Mouse (Mus musculus) ovary, postnatal 36 days (tissue): Measurements from ENCODE around the gene Mrc2.

Experiments used
- DNase-seq: peaks from one replicate; pipeline ENCODE4 v3.0.0; 2022; ENCODE audit warnings: low spot score, mixed read lengths

The Mrc2 gene

DNA sequence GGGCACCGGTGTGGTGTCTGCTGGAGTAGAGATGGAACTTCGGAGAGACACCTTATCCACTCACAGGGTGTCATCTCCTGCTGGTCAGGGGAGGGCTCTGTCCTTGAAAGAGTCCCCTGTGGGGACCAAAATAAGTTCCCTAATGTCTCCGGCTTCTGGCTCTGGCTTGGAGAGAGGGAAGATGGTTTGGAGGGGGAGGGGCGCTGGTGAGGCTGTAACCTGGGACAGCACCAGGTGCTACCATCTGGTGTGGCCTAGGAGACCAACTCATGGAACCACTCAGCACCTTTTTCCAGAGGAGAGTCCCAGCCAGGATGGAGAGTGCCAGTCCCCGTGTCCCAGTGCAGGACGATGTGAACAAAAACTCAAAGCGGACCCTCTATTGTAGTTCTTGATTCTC is 58.2 kb downstream of the Mrc2 start:
- DNase-seq, result no peak

DNA sequence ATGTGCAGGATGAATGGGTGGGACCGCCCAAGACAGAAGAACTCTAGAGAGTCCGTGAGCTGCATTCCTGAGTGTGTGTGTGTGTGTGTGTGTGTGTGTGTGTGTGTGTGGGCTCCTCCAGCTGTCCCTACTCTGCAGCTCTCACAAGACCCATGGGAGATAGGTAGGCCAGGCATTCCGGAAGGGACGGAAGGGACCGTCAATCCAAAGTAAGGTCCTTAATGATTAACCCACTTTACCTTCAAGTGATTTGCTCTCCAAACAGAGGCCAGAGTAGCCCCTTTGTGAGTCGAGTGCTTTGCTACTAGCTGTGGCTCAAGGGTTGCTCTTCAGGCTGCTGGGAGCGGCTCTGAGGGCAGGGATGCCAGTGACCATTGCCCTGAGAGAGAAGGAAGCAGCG is 59.7 kb downstream of the Mrc2 start:
- no peak for DNase-seq

DNA sequence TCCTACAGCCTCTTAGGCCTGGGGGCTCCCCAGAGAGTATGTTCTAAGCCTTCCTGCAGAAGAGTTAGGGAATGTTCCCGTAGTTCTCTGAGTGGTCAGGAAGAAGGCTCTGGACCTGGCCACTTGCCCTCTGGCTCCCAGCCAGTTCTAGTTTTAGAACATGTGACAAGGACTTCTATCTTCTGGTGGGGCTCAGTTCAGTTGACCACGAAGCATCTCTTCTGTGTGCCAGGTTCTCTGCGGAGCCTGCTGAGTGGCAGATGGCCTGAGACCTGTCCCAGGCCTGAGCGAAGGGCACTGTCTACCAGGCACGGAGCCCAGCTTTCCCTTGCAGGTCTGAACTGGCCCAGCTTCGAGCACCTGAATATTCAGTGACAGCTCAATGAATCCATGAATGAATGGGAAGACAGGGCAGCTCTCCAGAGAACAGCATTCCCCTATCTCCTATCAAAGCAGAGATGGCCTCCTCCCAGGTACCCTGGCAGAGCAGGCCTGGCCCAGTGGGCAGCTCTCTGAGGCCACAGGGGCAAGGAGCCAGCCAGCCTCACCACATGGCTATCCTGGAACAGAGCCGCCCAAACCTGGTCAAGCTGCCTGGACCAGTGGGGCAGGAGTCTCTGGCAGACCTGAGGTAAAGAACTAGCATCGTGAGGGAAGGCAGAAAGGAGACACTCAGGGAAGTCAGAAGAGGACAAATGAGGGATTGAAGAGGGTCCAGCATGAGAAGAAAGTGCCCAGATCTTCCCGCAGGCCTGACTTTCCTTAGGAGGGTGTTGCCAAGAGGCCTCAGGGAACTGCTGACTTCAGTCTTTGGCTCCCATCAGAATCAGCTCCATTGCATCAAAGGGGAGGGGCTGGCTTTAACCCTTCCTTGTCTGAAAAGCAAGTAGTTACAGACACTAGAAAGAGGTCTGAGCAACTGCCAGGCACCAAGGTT is 60.8 kb downstream of the Mrc2 start:
- peak; percentile 70 for DNase-seq

DNA sequence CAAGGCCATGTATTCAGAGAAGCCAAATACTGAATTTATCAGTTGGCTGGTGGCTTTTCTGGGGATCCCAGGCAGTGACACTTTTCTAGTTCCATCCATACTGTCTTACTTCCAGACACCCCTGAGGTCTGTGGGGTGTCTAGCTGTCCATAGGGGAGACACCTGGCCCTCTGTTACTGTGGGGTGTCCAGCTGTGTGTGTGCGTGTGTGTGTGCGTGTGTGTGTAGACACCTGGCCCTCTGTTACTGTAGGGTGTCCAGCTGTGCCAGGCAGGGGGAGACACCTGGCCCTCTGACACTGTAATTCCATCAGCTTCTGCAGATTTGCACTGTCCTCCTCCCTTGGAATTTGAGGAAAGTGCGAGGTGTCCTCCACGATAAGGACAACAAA is 61.4 kb downstream of the Mrc2 start:
- DNase-seq, result no peak

DNA sequence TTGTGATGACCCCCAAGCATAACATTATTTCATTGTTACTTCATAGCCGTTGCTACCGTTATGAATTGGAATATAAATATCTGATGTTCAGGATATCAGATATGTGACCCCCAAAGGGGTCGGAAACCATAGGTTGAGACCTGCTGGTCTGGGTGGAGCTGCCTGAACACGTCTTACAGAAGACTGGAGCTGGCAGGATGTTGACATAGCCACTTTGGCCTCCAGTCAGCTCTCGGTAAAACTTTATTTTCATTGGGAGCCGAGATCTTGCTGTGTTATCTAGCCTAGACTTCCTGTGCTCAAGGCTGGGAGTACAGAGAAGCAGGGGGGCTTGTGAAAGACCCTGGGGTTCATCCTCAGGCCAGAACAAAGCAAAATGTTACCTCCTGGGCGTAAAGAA is 63.9 kb downstream of the Mrc2 start:
- no peak for DNase-seq

DNA sequence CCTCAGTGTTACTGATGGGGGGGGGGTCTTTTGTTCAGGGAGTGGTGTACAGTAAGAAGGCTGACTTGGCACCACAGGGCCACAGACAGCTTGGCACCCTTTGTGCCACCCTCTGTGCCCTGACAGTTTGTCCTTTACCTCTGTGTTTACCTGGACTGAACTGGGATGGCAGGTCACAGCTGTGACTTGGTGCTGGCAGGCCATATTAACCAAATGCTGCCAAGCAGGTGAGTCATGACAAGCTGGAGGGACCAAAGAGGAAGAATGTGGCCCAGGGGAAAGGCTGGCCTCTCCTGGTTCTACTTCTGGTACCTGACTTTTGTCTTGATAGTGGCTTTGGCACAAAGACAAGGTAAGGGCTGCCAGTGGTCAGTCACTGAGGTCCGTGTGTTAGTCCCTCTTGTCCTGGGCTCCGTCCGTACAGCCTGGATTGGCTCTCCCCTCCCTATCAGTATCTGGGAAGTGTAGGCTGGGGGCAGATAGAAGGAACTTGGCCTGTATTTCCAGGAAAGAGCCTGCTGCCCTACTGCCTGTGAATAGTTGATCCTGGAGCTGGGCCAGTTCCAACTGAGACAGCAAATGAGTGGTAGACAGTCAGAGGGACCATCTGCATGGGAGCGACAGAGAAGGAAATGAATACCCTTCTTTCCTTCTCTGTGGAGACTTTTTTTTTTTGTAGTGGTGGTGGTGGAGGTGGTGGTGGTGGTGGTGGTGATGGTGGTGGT is 69.8 kb downstream of the Mrc2 start:
- no peak for DNase-seq

DNA sequence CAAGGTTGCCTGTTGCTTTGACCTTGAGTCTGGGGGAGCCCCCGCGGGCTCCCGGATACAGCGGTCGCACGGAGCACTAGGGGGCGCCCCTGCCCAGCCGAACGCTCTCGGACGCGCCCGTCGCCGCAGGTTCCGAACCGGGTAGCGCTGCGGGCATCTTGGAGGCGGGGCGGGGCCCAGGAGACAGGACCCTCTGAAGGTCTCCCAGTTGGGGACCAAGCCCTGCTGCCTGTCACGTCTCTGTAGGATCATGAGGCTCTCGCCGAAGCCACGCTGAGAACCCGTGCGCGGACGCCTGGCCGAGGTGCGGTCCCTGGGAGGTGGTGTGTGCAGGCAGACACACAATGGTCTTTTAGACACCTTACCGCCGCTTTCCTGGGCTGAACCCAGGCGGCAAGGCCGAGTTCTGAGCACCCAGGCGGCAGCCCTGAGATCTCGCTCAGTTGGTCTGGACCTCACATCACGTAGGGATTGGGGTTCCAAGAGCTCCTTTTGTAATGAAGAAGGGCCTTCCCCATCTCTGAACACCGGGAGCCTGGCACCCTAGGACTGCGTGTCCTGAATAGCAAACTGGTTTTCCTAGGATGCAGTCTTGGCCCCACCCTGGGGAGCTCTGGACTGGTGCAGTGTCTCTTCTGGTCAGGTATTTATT is 70.6 kb downstream of the Mrc2 start:
- DNase-seq, result peak; percentile 90

DNA sequence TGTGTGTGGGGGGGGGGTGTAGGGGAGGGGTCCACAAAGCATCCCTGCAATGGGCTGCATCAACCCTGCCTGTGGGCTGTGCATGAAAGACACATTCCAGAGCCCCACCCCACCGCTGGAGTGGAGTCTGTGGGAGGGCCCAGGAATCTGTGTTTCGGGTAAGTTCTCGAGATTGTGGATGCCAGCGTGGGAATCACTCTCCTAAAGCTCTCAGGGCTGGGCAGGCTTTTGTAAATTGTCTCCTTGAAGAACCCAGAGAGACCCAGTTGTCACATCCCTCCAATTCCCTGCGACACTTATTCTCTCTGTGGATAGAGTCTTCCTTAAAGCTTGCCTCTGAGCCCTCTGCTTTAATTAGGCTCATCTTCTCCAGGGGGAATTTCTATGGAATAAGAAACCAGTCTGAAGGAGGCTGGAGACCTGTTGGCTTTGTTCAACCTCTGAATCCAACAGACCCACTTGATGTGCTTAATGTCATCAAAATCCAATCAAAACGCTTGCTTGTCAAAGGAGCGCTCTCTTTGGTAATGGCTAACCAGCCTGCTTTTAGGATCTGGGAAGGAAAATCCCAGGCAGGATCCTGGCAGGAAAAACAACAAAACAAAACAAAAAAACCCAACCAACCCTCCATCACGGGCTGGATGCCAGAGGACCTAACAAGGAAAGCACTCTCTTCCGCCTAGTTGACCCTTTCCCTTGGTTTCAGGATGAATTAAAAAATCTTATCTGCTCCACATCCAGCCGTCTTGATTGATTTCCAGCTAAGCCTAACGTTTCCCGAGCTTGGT is 71.3 kb downstream of the Mrc2 start:
- peak; percentile 30 for DNase-seq

DNA sequence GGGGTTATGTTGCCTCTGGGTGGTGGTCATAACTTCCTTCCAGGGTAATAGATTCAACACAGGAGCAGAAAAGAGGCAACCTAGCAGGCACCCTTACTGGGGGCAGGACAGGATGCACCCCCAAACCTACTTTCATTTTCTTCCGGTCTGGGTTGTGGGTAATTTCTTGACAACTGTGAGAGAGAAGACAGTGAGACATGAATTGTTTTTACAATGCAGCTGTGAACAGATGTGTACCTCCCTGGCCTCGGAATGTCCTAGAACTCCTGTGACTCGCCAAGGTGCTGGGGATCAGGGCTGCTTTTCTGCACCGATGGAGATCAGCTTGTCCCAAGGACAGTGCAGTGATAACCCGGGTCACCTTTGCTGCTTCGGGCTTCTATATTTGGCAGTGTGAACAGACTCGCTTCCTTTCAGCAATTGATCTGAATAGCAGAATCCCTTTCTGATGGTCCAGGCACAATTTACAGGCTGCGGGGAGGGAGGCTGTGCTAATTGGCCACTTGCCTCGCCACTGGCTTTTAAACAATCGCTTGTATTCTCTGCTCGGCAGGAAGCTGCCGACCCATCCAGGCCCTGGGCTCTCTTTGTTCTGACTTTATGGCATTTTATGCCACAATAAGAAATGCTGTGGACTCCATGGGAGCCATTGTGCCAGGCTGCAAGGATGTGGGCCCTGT is 72.1 kb downstream of the Mrc2 start:
- peak; percentile 34 for DNase-seq

DNA sequence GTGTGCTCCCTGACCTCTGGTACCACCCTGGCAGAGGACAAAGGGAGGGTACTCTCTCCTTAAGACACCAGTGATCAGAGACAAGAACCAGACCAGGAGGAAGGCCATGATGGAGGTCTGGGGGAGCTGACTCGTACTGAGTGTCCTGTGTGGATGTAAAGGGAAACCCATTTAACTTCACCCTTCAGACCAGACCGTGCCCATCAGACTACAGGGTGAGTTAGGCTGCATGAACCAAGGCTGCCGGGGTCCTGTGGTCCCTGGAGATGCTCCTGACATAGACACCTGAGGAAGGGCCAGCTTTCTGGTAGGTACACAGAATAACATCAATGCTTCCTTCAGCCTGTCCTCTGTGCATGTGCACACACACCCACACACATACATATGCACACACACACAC is 73.2 kb downstream of the Mrc2 start:
- no peak for DNase-seq

DNA sequence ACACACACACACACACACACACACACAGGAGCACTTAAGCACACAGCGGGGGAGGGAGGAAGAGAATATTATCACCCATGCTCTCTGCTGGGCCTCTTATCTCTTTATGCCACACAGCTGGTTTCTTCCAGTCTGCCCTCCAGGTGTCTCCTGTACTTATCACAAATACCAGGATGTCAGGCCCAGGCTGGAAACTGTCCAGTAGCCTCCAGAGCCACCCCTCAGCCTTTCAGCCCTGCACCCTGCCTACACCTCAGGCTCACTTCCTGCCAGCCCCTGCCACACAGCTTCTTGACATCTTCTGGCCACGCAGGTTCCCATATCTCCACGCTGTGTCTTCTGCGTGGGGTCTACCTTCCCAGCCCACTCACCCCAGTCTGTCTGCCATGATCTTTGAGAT is 73.6 kb downstream of the Mrc2 start:
- DNase-seq, result no peak

DNA sequence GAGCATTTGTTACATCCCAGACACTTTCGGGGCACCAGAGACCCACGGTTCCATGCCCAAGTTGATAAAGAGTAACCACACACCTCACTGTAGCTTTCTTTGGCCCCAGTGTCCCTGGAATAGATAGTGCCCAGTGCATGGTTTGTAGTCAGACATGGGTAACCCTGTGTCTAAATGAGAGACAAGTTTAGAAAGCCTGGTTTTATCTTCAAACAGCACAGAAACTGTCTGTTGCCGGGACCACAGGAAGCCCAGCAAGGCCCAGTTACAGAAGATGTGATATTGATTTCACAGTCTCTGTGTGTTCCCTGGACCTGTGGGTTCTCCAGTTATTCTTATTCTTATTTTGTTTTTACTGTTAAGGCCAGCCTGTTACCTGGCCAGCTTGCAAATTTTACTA is 74.7 kb downstream of the Mrc2 start:
- no peak for DNase-seq

DNA sequence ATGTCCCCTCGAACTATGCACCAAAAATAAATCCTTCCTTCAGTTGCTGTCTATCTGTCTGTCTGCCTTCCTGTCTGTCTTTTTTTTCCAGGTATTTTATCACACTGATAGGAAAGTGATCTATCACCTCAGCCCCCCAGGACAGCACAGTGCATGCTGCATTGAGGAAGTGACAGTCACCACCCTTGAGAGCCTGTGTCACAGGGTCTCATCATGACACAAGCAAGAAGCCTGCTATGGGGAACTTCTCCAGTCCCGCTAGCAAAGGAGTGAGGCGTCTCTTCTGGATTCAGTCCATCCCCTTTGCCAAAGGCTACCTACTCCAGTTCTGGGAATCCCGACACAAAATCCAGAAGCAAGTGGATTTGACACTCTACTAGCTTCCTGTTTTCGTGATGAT is 76.4 kb downstream of the Mrc2 start:
- no peak for DNase-seq

DNA sequence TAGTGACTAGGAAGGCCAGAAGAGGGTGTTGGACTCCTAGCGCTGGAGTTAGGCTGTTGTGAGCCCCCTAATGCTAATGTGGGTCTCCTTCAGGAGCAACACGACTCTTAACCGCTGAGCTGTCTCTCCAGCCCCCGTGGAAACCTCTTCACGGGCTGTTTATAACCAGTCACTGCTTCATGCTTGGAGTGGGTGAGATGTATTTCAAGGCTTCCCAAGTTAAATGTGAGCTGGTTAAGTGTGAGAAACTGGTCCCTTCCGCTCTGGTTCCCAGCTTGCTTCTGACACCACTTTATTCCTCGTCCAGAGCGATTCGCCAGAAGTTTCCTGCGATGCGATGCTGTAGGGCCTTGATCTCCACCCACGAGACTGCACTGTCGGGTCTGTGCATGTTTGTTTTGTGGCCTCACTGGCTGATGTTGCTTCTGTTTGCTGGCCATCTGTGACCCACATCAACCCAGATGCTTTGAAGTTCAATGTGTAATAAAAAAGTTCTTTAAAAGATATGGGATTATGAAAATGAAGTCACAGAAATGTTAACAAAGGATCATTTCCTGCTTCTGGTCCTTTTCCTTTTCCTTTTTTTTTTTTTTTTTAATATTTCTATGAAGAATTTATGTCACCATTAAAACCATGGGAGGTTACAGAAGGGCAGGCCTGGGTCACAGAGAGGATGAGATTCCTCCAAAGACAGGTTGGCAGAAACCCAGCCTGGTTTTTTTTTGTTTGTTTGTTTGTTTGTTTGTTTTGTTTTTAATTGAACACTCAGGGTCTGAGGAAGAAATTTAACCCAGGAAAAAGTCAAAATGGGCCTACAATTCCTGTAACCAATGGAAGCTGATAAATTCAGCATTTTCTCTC is 77.3 kb downstream of the Mrc2 start:
- no peak for DNase-seq

DNA sequence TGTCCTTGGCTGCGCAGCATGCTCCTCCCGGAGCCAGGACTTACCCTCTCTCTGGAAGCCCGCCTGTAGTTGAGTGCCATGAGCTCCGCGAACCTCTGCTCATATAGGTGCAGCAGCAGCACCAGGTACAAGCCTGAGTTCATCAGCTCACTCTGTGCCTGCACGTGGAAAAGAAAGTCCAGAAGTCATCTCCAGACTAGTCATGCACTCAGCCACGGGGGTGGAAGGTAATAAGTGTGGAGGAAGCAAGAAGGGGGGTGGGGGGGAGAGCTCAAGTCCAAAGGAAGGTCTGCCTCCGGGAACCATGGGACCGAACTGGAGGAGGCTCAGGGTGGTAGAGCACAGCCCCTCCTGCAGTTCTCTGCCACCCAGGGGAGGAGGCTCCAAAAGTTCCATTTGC is 79.4 kb downstream of the Mrc2 start:
- DNase-seq, result no peak

DNA sequence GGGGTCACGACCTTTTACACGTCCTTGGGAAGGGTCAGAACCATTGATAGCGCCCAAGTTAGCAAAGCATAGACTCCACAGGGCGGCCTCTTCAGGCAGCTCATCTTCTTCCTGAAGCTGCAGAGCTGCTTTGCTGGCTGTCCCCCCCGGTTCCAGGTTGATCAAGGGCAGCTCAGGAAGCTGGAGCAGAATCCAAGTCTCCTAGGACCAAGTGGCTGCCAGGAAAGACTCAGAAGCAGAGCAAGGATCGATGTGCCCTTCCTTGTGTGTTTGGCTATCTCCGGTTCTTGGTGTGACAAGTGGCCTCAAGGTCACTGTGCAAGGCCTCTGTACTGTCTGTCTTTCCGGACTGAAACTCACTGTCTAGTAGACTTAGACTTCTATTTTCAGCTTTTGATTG is 81.4 kb downstream of the Mrc2 start:
- no peak for DNase-seq

DNA sequence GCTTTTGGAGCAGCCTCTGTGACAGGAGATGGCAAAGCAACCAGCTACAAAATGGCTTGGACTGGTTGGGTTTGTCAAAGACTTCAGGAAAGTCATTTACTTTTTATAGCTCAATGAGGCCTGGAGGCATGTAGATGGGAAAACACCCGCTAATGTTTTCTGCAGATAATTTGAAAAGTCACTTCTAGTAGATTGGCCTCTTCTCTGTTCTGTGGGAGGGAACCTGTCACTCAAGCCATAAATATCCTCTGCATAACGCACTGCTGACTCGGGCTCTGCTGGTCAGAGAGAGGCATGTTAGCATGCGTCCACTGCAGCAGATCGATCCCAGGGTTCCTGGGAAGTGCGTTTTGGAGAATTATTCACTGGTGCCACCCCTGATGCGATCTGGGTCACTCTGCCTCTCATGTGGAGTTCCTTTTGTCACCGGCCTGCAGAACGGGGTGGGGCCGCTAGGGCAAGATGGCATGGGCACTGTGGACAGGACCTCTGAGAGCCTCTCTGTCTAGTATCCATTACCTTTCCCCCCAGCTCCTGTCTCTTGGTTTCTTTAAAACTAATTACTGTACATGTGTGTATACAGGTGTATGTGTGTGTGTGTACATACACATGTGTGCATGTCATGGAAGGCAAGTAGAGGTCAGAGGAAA is 82.2 kb downstream of the Mrc2 start:
- DNase-seq, result no peak

DNA sequence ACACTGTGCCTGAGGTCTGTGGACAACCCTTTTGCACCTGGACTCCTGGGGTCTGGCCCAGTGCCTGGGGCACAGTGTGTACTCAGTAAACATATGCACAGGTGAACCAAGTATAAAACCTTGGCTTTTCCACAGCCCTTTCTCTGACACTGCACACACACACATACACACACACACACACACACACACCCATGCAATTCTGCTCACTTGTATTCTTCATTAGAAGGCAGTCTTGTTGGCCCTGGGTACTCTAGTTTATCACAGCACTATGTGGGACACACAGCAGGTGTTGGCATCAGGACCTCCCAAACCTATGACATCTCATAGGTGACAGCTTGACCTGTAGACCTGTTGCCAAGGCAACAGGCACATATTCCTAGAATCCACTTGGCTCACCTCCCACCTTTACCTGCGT is 83.4 kb downstream of the Mrc2 start:
- no peak for DNase-seq

DNA sequence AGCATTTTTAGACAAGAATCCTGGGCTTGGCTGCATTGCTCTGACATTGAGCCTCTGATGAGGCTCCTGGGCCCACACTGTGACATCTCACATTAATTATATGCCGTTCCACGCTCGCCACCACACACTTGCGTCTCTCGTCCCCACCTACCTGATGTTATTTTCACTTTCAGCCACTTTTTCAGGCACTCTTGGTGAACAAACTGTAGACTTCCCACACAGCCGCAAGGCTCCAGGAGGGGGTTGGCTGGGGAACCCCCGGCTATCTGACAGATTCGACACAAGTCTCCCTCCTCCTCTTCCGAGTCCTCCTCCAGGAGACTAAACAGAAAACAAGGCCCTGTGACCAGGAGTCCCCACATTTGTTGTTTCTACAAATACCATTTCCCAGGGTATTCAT is 92.8 kb downstream of the Mrc2 start:
- no peak for DNase-seq

DNA sequence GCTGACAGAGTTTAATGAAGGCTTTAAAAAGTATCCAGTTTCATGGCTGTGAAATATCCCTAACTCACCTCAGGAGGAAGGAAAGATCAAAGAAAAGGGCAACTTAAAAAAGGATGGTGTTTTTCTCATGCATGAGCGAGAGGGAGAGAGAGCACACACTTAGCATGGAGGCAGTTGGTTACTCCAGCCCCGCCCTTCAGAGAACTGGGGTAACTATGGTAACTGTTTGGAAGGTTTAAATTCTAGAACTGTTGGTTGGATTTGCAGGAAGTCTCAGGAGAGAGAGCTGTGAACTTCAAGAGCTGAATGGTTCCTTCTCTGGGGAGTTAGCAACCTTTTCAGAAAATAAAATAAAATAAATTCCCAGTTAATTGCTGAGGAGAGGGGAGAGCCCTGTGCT is 96.2 kb downstream of the Mrc2 start:
- DNase-seq, result no peak
